Mouse (Mus musculus) lung, postnatal 0 days (tissue): Measurements from ENCODE around the gene Stpg2.
"Not testable (repeated sequence)": the region's sequence is repeated elsewhere in the genome, so short reads cannot be mapped to it uniquely, and the experiment has no call there.

ENCODE experiments used
- CTCF ChIP-seq: IDR thresholded peaks from 2 replicates; pipeline ENCODE4 v1.5.1; 2016; ENCODE audit warnings: antibody characterized with exemption, mild to moderate bottlenecking
- EP300 ChIP-seq: IDR thresholded peaks from 2 replicates; pipeline ENCODE4 v1.6.1; 2016; ENCODE audit warnings: antibody characterized with exemption, mild to moderate bottlenecking, control low read depth

DNA sequence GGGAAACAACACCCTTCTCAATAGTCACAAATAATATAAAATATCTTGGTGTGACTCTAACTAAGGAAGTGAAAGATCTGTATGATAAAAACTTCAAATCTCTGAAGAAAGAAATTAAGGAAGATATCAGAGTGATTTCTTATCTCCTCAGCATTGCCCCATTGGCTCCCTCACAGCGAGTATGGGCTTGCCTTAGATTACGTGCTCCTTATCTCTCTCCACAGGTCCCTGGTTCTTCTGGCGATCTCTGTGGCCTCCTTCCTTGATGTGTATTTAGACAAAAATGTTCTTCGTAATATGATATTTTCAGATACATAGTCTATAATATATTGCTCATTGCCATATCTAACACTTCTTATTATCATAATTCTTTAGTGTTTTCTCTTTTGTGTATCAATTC, 501.9 kb downstream of the Stpg2 start:
- not testable (repeated sequence) for TF ChIP-seq EP300, CTCF
